Comparison of ENCODE assay signal across 10 mouse cellular contexts in the genomic region with DNA sequence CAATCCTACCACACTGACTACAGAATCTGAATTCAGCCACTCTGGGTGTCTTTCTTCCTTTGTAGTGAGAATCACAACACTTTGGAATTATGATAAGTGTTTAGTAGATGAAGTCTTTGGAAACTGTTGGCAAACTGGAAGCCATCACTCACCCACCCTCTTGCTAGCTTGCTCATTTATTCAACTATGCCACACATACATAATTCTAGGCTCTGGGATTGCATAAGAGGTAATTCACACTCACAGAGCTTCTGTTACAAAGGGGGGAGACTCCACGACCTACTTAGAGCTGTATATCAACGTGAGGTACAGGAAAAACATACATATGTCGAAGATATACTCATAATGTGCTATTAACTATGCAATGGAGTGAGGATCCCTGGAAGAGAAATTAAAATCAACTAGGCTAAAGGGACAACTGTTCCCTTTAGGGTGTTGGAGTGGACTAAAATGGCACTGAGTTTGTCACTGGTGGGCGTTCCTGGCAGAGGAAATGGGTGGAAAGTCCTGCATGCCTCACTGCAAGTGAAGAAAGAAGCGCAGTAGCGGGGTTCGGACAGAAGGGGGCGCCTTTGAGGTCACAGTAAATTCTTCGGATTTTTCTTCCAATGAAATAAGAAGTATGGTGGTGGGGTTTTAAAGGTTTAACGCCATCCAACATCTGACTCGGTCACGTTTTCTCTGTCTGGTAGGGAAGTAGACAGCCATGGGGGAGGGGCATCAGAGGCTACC. TPM values are rescaled to one million over a fixed set of nuclear protein-coding genes. Genes with fewer than 3 reads are reported as not detected.
DNase-seq lines count a peak whose midpoint lies in the region; ATAC-seq and TF ChIP-seq lines count a peak whose summit lies in the region.
"Had no signal": no experiment of that assay in that cellular context is flagged by ENCODE, and none has a peak within 500 bp of the region (broad histone marks: within the 10 kb centered on the region; RNA-seq: fewer than 3 reads in every experiment).

No protein-coding gene starts in this region.

- peak; percentile 14 to 44 for DNase-seq in adrenal gland, adult 18-20 months (ENCODE audit: low spot score in 2 of 2)
- no peak for DNase-seq in adrenal gland, adult 8-10 months
- peak; percentile 17 for DNase-seq in lung, adult 2 months
- no peak for DNase-seq in lung, postnatal 14 days
- peak; percentile 11 for DNase-seq in adrenal gland, adult 2 months

- no peaks in the 10 kb centered on the region for H3K36me3 ChIP-seq in small intestine, adult 2 months (ENCODE audit: control insufficient read depth, insufficient read depth, low read length)

- no peak for ATAC-seq in megakaryocyte, adult 5-6 weeks (ENCODE audit: poor library complexity, severe bottlenecking)
- no peak for ATAC-seq in erythroblast, adult 5-6 weeks (replicated peaks; ENCODE audit: low FRiP score, poor library complexity, severe bottlenecking)

- TF ChIP-seq CTCF in lung, adult 2 months (IDR thresholded peaks at IDR 0.05; ENCODE audit: insufficient read depth, low read length) = peak; percentile 43
- TF ChIP-seq CTCF in small intestine, adult 2 months (IDR thresholded peaks at IDR 0.05; ENCODE audit: extremely low read depth, insufficient read length, insufficient replicate concordance, low read depth, low read length) = peak; percentile 53; the same call in 1 of the 2 replicates

- H3K4me1 ChIP-seq in lung, adult 2 months (ENCODE audit: control insufficient read depth, insufficient read depth, low read length) = no peaks in the 10 kb centered on the region
- no peaks in the 10 kb centered on the region for H3K4me1 ChIP-seq in small intestine, adult 2 months (ENCODE audit: control insufficient read depth, insufficient read depth, insufficient read length, low read length)

- TF ChIP-seq POLR2A in lung, adult 2 months (IDR thresholded peaks at IDR 0.05; ENCODE audit: borderline replicate concordance, extremely low read depth, low read depth, low read length) = no peak
- TF ChIP-seq POLR2A in small intestine, adult 2 months (IDR thresholded peaks at IDR 0.05; ENCODE audit: low read depth, low read length) = no peak

- 63% methylated on average over 12 of the region's 12 CpGs for WGBS in lung, adult 2 months
- 63% methylated on average over 12 of the region's 12 CpGs for WGBS in small intestine, adult 2 months

- H3K27me3 ChIP-seq in small intestine, adult 2 months (ENCODE audit: control insufficient read depth, insufficient read depth, low read length) = no peaks in the 10 kb centered on the region; the same call in 1 of the 2 replicates

- H3K27ac ChIP-seq in small intestine, adult 2 months (ENCODE audit: insufficient read depth, low read depth, low read length) = no peak overlapping the region

- no peak overlapping the region for H3K4me3 ChIP-seq in lung, adult 2 months (replicated peaks; ENCODE audit: extremely low read depth, low read depth, low read length)
- H3K4me3 ChIP-seq in small intestine, adult 2 months (ENCODE audit: low read depth, low read length) = no peak overlapping the region

RNA-seq across cellular contexts. Expression of gene Tex26, which starts 44.0 kb away (rescaled TPM):
- total RNA-seq in adrenal gland, adult 18-20 months (2021) = not detected
- not detected for total RNA-seq in adrenal gland, adult 8-10 months (2022)
- polyA plus RNA-seq in lung, adult 2 months (2012; rRNA removed) = 0.91 and 1.5 TPM in 2 replicates
- under 1 TPM in 1 of 2 experiments, not detected in 1; 0.31 TPM for total RNA-seq in adrenal gland, adult 2 months (2021)
- not detected in 2 replicates for polyA plus RNA-seq in adrenal gland, adult 2 months (2012; rRNA removed)
- not detected in 2 replicates for polyA plus RNA-seq in small intestine, adult 2 months (2012; rRNA removed)
- not detected in 2 replicates for total RNA-seq in megakaryocyte, adult 5-6 weeks (2015)
- total RNA-seq in megakaryocyte, adult 5-6 weeks (2017) = not detected in 2 replicates
- total RNA-seq in erythroblast, adult 5-6 weeks (2015; ENCODE audit: low replicate concordance) = not detected in 2 replicates
- not detected in 2 replicates for total RNA-seq in erythroblast, adult 5-6 weeks (2017; ENCODE audit: low replicate concordance)
- total RNA-seq: heart, adult 18-20 months had no signal
- polyA plus RNA-seq: large intestine, adult 2 months had no signal

RNA-seq across cellular contexts. Expression of gene Wdr95, which starts 45.0 kb away (rescaled TPM):
- not detected for total RNA-seq in adrenal gland, adult 18-20 months (2021)
- under 1 TPM in 1 of 4 experiments, not detected in 3; 0.11 TPM for total RNA-seq in adrenal gland, adult 8-10 months (2022)
- 0.89 and 1.9 TPM in 2 replicates for polyA plus RNA-seq in lung, adult 2 months (2012; rRNA removed)
- not detected for total RNA-seq in adrenal gland, adult 2 months (2021)
- not detected in 2 replicates for polyA plus RNA-seq in adrenal gland, adult 2 months (2012; rRNA removed)
- polyA plus RNA-seq in small intestine, adult 2 months (2012; rRNA removed) = not detected in 2 replicates
- 0.40 and 1.2 TPM in 2 replicates for total RNA-seq in megakaryocyte, adult 5-6 weeks (2015)
- 0.15 and 0.65 TPM in 2 replicates for total RNA-seq in megakaryocyte, adult 5-6 weeks (2017)
- total RNA-seq in erythroblast, adult 5-6 weeks (2015; ENCODE audit: low replicate concordance) = not detected in 2 replicates
- not detected in 2 replicates for total RNA-seq in erythroblast, adult 5-6 weeks (2017; ENCODE audit: low replicate concordance)
- total RNA-seq: heart, adult 18-20 months had no signal
- polyA plus RNA-seq: large intestine, adult 2 months had no signal

Comparison
In these comparisons a context has a peak if more than half of its experiments do, and no peak if none do; other contexts are left out.
1. DNase-seq: peak in adrenal gland, adult 18-20 months (2 of 2), lung, adult 2 months (single experiment) and adrenal gland, adult 2 months (single experiment); none in adrenal gland, adult 8-10 months (single experiment) and lung, postnatal 14 days (single experiment).